Mouse (Mus musculus) liver, adult 2 months (tissue): ENCODE data around the gene Akap10.

Experiments used
- CTCF ChIP-seq: fragments of 200-500 bp; IDR thresholded peaks from 2 replicates; pipeline ENCODE4 v1.5.1; 2011; ENCODE audit warnings: low read depth, low read length, control low read depth
- POLR2A ChIP-seq: fragments of 200-500 bp; IDR thresholded peaks from 2 replicates; pipeline ENCODE4 v1.6.1; 2011; ENCODE audit warnings: low read length, control low read depth; ENCODE audit not compliant: insufficient read depth; ENCODE audit errors: extremely low read depth

GRCm38 (mm10) chr11:61839182-61839581 is 90.9 kb downstream of the Akap10 start:
- no peak for TF ChIP-seq POLR2A
- TF ChIP-seq CTCF = no peak
